Mouse (Mus musculus) adrenal gland, adult 2 months (tissue): Measurements from ENCODE around the gene C2cd5. TPM values are rescaled to one million over a fixed set of nuclear protein-coding genes. Genes with fewer than 3 reads are reported as not detected.
A peak's percentile ranks its signal among the peaks of the same experiment; 100 is the strongest.

ENCODE experiments used
- DNase-seq: peaks from one replicate; pipeline ENCODE4 v3.0.0; 2021
- polyA plus RNA-seq: library from polyadenylated mRNA; depleted of rRNA; stranded (reverse); fragments of >200 nt; gene quantifications from 2 replicates; pipeline ENCODE4 v1.2.3, GENCODE M21; 2012
- total RNA-seq, 2 experiments: library from RNA; stranded (reverse); gene quantifications; 2 replicates each; pipeline ENCODE4 v1.2.3; 2021

C2cd5 gene
- total and polyA plus RNA-seq, 3 experiments: 5.3 to 19.8 (median 12.3) TPM

DNA sequence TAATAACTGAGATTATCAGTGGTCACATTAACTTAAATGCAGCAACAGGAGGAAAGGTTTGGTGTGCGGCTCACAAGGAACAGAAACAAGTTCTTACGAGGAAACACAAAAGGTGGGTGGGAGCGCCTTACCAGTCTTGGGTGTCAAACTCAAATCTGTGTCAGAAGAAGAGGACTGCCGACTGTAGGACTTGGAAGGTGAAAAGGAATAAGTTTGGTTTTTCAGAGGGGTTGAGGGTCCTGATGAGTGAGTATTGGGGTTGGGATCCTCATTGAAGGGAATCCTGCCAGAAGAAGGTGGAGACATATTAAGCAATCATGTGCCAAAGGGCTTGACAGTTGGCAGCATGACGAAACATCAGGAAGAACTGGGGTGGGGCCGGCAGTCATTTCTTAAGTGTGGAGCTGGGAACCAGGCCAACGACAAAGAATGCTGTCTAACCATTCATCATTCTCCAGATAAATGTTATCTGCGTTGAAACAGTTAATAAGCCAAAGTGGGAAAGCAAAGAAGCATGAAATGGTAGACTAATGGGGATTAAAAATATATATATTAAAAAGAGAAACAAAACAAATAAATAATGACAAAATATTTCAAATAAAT lies 27.4 kb downstream of the C2cd5 start:
- peak; percentile 42 for DNase-seq

DNA sequence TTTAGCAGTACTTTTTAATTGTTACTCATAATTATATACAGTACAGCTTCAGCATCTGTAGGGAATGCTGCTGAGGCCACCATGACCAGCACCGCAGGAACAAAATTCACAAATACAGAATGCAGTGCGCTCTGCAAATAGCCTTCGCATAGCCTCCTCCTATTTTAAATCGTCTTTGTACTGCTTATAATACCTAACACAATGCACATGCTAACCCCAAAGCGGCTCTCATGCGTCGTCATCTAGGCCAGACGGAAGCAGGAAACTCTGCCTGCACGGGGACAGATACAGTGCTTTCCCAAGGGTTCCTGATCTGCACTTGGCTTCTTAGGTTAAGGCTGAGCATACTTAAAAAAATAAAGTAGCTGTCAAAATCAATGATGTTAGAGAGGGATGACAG lies 29.2 kb downstream of the C2cd5 start:
- no peak for DNase-seq

DNA sequence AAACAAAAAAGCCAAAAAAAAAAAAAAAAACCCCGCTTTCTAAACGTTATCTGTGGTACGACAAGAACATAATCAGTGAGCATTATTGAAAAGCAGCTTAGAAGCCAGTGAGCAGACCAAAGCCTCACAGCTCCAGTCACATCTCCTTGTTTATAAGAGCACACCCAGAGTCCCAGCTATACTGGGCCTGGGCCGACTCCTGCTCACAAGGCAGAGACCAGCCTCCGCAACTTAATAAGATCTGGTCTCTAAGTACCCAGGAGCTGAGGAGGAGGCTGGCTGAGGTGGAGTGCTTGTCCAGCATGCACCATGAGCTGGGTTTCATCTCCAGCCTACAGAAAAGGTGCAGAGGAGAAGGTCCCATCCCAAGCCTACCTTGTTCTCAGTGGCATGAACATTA lies 29.9 kb downstream of the C2cd5 start:
- DNase-seq: no peak

DNA sequence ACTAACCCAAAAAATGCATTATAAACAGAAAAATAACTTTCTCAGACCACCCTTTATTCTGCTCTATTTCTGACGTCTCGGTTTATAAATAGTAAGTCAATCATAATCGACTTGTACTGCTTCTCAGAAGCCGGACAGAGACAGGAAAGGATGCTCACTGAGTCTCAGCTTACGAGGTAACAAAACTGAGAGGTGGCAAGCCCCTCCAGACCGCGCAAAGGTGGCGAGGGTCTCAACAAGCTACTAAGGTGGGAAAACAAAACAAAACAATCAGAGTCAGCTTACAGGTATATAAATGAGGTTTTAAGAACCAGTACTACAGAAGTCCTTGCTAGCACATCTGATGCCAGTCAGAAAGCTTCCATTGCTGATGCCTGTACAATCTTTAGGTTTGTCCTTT lies 30.3 kb downstream of the C2cd5 start:
- no peak for DNase-seq

- no peak for DNase-seq
Observed at GRCm38 (mm10) chr6:143068181-143068915, 31.6 kb downstream of the C2cd5 start.

- DNase-seq: no peak
Observed at GRCm38 (mm10) chr6:143067654-143068053, 32.3 kb downstream of the C2cd5 start.

- DNase-seq: no peak
Observed at GRCm38 (mm10) chr6:143066859-143067258, 33.1 kb downstream of the C2cd5 start.

DNA sequence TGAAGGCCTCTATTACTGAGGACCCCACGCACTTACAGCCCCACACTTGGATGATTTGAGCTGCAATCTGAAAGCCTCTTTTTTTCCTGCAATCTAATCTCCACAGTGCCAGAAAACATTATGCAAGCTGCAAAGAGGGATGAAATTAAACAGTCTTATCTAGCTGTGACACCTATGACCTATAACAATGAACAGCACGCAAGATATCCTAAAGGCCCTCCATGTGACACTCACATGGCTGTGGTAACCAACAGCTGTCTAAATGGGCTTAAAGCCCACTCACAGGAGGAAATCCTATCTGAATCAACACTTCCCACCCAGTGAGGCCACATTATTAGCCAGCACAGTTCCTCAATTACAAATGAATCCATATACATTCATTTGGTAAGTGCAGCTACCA lies 35.9 kb downstream of the C2cd5 start:
- no peak for DNase-seq

DNA sequence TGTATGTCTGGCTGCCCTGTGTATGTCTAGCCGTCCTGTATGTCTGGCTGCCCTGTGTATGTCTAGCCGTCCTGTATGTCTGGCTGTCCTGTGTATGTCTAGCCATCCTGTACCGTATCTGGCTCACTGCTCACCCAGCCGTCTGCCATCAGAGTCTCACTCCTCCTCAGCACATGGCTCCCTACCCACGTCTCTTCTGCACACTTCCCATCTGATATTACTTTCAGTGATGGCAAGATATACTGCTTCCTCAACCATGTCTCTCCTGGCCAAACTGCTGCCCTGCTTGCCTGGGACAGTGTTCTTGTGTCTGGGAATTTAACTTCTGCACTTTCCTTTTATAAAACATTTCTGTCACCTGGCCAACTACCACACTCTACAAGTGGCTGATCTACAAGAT lies 42.3 kb downstream of the C2cd5 start:
- DNase-seq: no peak

DNA sequence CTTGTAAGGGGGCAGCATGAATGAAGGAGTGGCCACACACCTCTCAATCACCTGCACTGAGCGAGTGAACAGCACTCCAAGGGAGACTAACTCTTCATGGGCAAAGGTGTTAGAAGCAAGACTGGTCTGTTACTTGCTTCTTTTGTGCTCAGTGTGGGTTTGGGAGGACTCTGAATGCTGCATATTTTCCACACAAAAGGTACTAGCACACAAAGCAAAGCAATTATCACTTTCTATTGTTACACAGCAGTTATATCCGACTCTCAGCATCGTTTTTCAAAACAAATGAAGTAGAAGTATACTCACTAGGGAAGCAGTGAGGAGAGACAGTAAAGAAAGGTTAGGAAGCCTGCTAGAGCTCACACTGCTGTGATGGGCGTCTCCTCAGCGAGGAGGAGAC lies 48.4 kb downstream of the C2cd5 start:
- DNase-seq: no peak

GRCm38 (mm10) chr6:143049791-143050555 lies 50.0 kb downstream of the C2cd5 start:
- DNase-seq: no peak

DNA sequence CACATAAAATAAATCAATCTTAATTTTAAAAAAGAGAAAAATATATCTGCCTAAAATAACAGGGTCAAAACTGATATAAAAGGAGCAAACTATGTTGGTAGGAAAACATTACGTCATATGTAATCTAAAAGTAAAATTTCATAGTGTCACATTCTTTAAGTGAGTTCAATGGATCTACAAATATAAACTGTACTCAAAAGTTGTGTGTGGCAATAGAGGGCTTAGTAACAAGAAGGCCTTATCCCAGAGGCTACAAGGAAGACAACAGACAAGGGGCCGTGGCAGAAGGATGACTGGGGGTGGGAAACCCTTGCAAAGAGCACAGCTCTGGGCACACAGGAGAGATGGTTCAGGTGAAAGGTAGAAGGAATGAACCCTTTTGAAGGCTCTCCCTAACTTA lies 50.8 kb downstream of the C2cd5 start:
- DNase-seq: no peak

DNA sequence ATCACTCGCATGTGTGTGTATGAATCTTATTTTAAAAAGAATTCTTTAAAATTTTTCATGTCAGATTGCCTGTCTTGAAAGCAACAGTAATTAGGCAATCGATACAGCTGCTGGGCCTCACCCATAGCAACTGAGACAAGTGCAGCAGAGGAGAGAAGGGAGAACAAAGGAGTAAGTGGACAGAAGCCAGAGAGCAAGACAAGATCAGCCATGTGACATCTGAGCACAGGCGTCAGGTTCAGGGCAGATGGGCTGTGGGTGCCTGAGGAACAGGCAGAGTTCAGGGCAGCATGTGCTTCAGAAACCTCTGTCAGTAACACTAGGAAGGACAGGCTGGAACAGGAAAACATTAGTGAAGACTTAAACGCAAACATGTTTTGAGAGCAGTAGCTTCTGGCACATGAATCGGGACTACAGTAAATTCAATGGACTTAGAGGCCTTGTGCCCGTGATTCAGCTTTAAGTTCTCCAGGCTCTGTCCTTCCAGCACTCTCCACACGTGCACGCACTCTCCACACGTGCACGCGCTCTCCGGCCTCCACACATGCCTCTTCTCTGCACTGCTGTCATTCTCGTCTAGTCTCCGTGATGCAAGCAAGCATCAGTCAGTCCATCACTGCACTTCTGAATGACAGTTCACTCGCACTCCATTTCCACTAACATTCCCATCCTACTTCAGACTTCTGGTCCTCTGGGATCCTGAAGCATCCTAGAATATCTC lies 52.2 kb downstream of the C2cd5 start:
- no peak for DNase-seq

- no peak for DNase-seq
Observed at GRCm38 (mm10) chr6:143041578-143041977, 58.4 kb downstream of the C2cd5 start.

DNA sequence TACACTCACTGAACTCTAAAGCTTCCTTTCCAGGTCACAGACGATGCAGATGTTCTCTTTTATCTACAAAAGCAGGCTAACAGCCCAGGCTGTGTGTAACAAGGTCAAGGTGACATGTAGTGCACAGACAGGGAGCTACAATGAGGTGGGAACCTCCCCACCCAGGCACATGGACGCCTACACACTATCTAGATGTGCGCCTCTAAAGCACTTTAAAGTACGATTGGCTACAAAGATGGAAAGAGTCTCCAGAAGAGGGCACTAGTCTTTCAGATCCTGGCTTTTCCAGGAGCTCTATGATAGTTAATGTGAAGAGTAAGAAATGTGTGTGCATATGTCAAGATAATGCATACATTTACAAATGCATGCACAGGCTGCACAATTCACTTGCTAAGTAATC lies 64.7 kb downstream of the C2cd5 start:
- no peak for DNase-seq

- no peak for DNase-seq
Observed at GRCm38 (mm10) chr6:143034503-143034902, 65.4 kb downstream of the C2cd5 start.

DNA sequence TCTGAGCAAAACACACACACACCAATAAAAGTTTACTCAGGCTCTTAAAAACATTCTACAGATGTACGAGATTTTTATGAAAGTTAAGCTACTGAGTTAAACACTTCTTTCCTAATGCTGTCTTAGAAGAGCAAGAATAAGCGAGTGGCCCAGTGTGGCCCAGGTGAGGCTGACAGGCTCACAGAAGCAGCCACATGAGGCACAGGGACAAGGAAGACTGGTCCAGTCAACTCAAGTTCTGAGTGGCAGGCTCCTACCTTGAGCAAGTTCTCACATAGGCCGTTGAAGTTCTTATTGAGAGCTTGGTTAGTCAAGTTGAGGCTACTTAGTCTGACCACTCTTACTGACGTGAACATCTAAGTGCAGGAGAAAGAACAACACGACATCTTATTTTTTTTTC lies 69.4 kb downstream of the C2cd5 start:
- DNase-seq: no peak

DNA sequence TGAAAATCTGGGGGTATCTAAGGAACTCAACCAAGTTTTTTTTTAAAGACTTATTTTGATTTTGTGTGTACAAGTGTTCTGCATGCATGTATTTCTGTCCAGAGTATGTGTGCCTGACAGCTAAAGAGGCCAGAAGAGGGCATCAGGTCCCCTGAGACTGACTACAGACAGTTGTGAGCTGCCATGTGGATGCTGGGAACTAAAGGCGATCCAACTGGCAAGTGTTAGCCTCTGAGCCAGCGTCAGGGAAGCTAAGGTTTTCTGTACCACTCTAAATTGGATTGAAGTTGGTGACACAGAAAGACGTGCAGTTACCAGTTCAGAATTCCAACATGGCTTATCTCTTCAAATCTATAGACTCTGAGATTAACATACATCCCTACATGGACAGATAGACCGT lies 72.0 kb downstream of the C2cd5 start:
- no peak for DNase-seq

- no peak for DNase-seq
Observed at GRCm38 (mm10) chr6:143027402-143027801, 72.5 kb downstream of the C2cd5 start.

DNA sequence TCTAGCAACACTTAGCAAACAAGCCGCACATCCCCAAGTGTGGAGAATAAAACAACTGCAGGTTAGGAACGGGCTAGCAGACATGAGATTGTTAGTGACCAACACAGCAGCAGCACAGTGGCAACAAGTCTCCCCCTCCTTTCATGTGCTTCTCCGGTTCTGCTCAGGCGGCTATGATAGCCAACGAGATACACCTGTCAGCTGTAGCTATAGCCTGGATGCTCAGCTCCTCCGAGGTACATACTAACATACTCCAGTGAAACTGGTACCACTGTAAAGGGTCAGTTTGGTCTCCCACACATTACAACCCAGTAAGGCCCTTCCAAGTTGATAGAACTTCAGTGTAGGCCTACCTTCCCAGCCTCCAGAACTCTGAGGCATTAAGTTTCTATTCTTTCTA lies 76.2 kb downstream of the C2cd5 start:
- DNase-seq: no peak

GRCm38 (mm10) chr6:143021756-143022155 lies 78.2 kb downstream of the C2cd5 start:
- DNase-seq: no peak

GRCm38 (mm10) chr6:143020647-143021046 lies 79.3 kb downstream of the C2cd5 start:
- no peak for DNase-seq

DNA sequence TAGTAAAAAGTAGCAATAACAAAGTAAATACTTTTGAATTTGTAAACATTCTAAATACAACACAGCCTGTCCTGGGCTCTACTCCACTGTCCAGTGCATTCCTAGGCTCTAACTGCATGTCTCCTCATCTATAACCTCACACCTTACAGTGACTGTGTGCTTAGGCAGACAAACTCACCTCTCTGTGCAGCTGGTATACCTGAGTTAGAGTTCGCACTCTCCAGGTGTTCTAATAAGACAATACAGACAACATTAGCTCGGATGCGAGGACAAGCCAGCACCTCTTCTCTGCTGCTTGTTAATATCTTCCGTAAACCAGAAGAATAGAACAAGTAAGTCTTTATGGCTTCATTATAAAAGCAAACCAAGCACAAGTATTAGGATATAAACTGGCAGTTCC lies 79.8 kb downstream of the C2cd5 start:
- DNase-seq: no peak
